Mouse (Mus musculus): ENCODE data around the gene Otog. TPM values are rescaled to one million over a fixed set of nuclear protein-coding genes. Genes with fewer than 3 reads are reported as not detected.

Gene Otog
- polyA plus RNA-seq, 1 experiment, result 10.2 TPM

GRCm38 (mm10) chr7:46204775-46205174, 36.0 kb upstream of the Otog start:
- H3ac ChIP-seq (ENCODE audit: control insufficient read depth, insufficient read length), result no peak overlapping the region
- TF ChIP-seq MYOD1 (IDR thresholded peaks at IDR 0.05; ENCODE audit: control insufficient read depth in 1 of 3, insufficient read length in 2 of 3, low read depth in 2 of 3) (no peak), POLR2A (IDR thresholded peaks at IDR 0.05; ENCODE audit: insufficient read length, low read depth) (no peak), E2F4 (IDR thresholded peaks at IDR 0.05; ENCODE audit: insufficient read depth) (no peak), TCF12 (IDR thresholded peaks at IDR 0.05; ENCODE audit: insufficient read depth, poor library complexity, severe bottlenecking) (no peak), CEBPB (IDR thresholded peaks at IDR 0.05; ENCODE audit: insufficient read depth, poor library complexity, severe bottlenecking) (no peak), SRF (IDR thresholded peaks at IDR 0.05; ENCODE audit: control insufficient read depth, insufficient read length, low read depth) (no peak), REST (IDR thresholded peaks at IDR 0.05; ENCODE audit: insufficient read depth, insufficient read length) (no peak), MYOG (IDR thresholded peaks at IDR 0.05; ENCODE audit: control insufficient read depth in 1 of 3, insufficient read depth in 1 of 3, insufficient read length in 2 of 3, low read depth in 2 of 3) (no peak), POLR2AphosphoS2 (IDR thresholded peaks at IDR 0.05; ENCODE audit: insufficient read length, low read depth) (no peak), USF1 (IDR thresholded peaks at IDR 0.05; ENCODE audit: low read depth) (no peak), MAX (IDR thresholded peaks at IDR 0.05; ENCODE audit: low read depth) (no peak)
- peaks cover 53% of the 10 kb centered on the region for H3K27me3 ChIP-seq (ENCODE audit: control insufficient read depth, insufficient read depth, insufficient read length)
- no peaks in the 10 kb centered on the region for H3K79me2 ChIP-seq (ENCODE audit: control insufficient read depth, insufficient read depth)
- H3K4me2 ChIP-seq (ENCODE audit: low read depth), result no peak overlapping the region
- no peak overlapping the region for H3K4me3 ChIP-seq
- H3K36me3 ChIP-seq (ENCODE audit: control insufficient read depth, insufficient read depth), result no peaks in the 10 kb centered on the region

GRCm38 (mm10) chr7:46208131-46208530, 32.7 kb upstream of the Otog start:
- H3K4me3 ChIP-seq, result no peak overlapping the region
- H3K27me3 ChIP-seq (ENCODE audit: control insufficient read depth, insufficient read depth, insufficient read length), result peaks cover 67% of the 10 kb centered on the region
- no peak for TF ChIP-seq MYOG (IDR thresholded peaks at IDR 0.05; ENCODE audit: control insufficient read depth in 1 of 3, insufficient read depth in 1 of 3, insufficient read length in 2 of 3, low read depth in 2 of 3)
- no peak for TF ChIP-seq CEBPB (IDR thresholded peaks at IDR 0.05; ENCODE audit: insufficient read depth, poor library complexity, severe bottlenecking)
- TF ChIP-seq E2F4 (IDR thresholded peaks at IDR 0.05; ENCODE audit: insufficient read depth), result no peak
- no peak for TF ChIP-seq REST (IDR thresholded peaks at IDR 0.05; ENCODE audit: insufficient read depth, insufficient read length)
- TF ChIP-seq POLR2A (IDR thresholded peaks at IDR 0.05; ENCODE audit: insufficient read length, low read depth), result no peak
- no peak for TF ChIP-seq TCF12 (IDR thresholded peaks at IDR 0.05; ENCODE audit: insufficient read depth, poor library complexity, severe bottlenecking)
- no peak for TF ChIP-seq MYOD1 (IDR thresholded peaks at IDR 0.05; ENCODE audit: control insufficient read depth in 1 of 3, insufficient read length in 2 of 3, low read depth in 2 of 3)
- no peak for TF ChIP-seq TCF3 (IDR thresholded peaks at IDR 0.05; ENCODE audit: insufficient read length, low read depth)
- no peak for TF ChIP-seq SRF (IDR thresholded peaks at IDR 0.05; ENCODE audit: control insufficient read depth, insufficient read length, low read depth)
- no peak for TF ChIP-seq USF1 (IDR thresholded peaks at IDR 0.05; ENCODE audit: low read depth)
- no peak for TF ChIP-seq MAX (IDR thresholded peaks at IDR 0.05; ENCODE audit: low read depth)
- no peak for TF ChIP-seq POLR2AphosphoS2 (IDR thresholded peaks at IDR 0.05; ENCODE audit: insufficient read length, low read depth)
- no peaks in the 10 kb centered on the region for H3K36me3 ChIP-seq (ENCODE audit: control insufficient read depth, insufficient read depth)
- no peaks in the 10 kb centered on the region for H3K79me2 ChIP-seq (ENCODE audit: control insufficient read depth, insufficient read depth)
- H3ac ChIP-seq (ENCODE audit: control insufficient read depth, insufficient read length), result no peak overlapping the region
- no peak overlapping the region for H3K4me2 ChIP-seq (ENCODE audit: low read depth)

GRCm38 (mm10) chr7:46210276-46210675, 30.5 kb upstream of the Otog start:
- Histone ChIP-seq H3K4me2 (ENCODE audit: low read depth) (no peak overlapping the region), H3K36me3 (ENCODE audit: control insufficient read depth, insufficient read depth) (no peaks in the 10 kb centered on the region), H3K27me3 (ENCODE audit: control insufficient read depth, insufficient read depth, insufficient read length) (peaks cover 76% of the 10 kb centered on the region), H3K4me3 (no peak overlapping the region), H3K79me2 (ENCODE audit: control insufficient read depth, insufficient read depth) (no peaks in the 10 kb centered on the region), H3ac (ENCODE audit: control insufficient read depth, insufficient read length) (no peak overlapping the region)
- TF ChIP-seq CEBPB (IDR thresholded peaks at IDR 0.05; ENCODE audit: insufficient read depth, poor library complexity, severe bottlenecking), result no peak
- TF ChIP-seq E2F4 (IDR thresholded peaks at IDR 0.05; ENCODE audit: insufficient read depth), result no peak
- TF ChIP-seq USF1 (IDR thresholded peaks at IDR 0.05; ENCODE audit: low read depth), result no peak
- no peak for TF ChIP-seq MAX (IDR thresholded peaks at IDR 0.05; ENCODE audit: low read depth)
- no peak for TF ChIP-seq POLR2A (IDR thresholded peaks at IDR 0.05; ENCODE audit: insufficient read length, low read depth)
- no peak for TF ChIP-seq TCF12 (IDR thresholded peaks at IDR 0.05; ENCODE audit: insufficient read depth, poor library complexity, severe bottlenecking)
- TF ChIP-seq SRF (IDR thresholded peaks at IDR 0.05; ENCODE audit: control insufficient read depth, insufficient read length, low read depth), result no peak
- TF ChIP-seq MYOG (IDR thresholded peaks at IDR 0.05; ENCODE audit: control insufficient read depth in 1 of 3, insufficient read depth in 1 of 3, insufficient read length in 2 of 3, low read depth in 2 of 3), result no peak
- TF ChIP-seq POLR2AphosphoS2 (IDR thresholded peaks at IDR 0.05; ENCODE audit: insufficient read length, low read depth), result no peak
- no peak for TF ChIP-seq TCF3 (IDR thresholded peaks at IDR 0.05; ENCODE audit: insufficient read length, low read depth)
- no peak for TF ChIP-seq MYOD1 (IDR thresholded peaks at IDR 0.05; ENCODE audit: control insufficient read depth in 1 of 3, insufficient read length in 2 of 3, low read depth in 2 of 3)
- TF ChIP-seq REST (IDR thresholded peaks at IDR 0.05; ENCODE audit: insufficient read depth, insufficient read length), result no peak

- H3K27me3 ChIP-seq (ENCODE audit: control insufficient read depth, insufficient read depth, insufficient read length), result peaks cover 68% of the 10 kb centered on the region
Observed at GRCm38 (mm10) chr7:46216481-46216880, 24.3 kb upstream of the Otog start.

DNA sequence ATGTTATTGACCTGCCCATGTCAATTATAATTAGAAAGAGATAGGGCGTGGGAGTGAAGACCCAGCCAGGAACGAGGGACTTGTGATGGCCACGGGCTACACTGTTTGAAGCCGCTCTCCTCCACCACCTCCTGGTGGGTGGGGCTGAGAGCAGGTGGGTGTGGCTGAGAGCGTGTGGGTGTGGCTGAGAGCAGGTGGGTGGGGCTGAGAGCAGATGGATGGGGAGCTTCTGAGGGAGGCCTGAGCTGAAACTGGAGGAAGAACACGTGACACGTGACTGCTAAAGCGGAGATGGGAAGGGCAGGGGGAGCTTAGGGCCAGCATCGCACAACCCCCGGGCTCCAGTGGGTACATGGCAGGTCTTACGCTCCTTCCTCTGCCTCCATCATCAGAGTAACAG, 22.4 kb upstream of the Otog start:
- H3K79me2 ChIP-seq (ENCODE audit: control insufficient read depth, insufficient read depth), result no peaks in the 10 kb centered on the region
- no peaks in the 10 kb centered on the region for H3K36me3 ChIP-seq (ENCODE audit: control insufficient read depth, insufficient read depth)
- no peak overlapping the region for H3K4me2 ChIP-seq (ENCODE audit: low read depth)
- no peak overlapping the region for H3ac ChIP-seq (ENCODE audit: control insufficient read depth, insufficient read length)
- H3K4me3 ChIP-seq, result no peak overlapping the region
- TF ChIP-seq USF1 (IDR thresholded peaks at IDR 0.05; ENCODE audit: low read depth) (no peak), E2F4 (IDR thresholded peaks at IDR 0.05; ENCODE audit: insufficient read depth) (no peak), POLR2A (IDR thresholded peaks at IDR 0.05; ENCODE audit: insufficient read length, low read depth) (no peak), MAX (IDR thresholded peaks at IDR 0.05; ENCODE audit: low read depth) (no peak), REST (IDR thresholded peaks at IDR 0.05; ENCODE audit: insufficient read depth, insufficient read length) (no peak), TCF12 (IDR thresholded peaks at IDR 0.05; ENCODE audit: insufficient read depth, poor library complexity, severe bottlenecking) (no peak), SRF (IDR thresholded peaks at IDR 0.05; ENCODE audit: control insufficient read depth, insufficient read length, low read depth) (no peak), MYOG (IDR thresholded peaks at IDR 0.05; ENCODE audit: control insufficient read depth in 1 of 3, insufficient read depth in 1 of 3, insufficient read length in 2 of 3, low read depth in 2 of 3) (no peak), CEBPB (IDR thresholded peaks at IDR 0.05; ENCODE audit: insufficient read depth, poor library complexity, severe bottlenecking) (no peak)
- peaks cover 59% of the 10 kb centered on the region for H3K27me3 ChIP-seq (ENCODE audit: control insufficient read depth, insufficient read depth, insufficient read length)

More at GRCm38 (mm10) chr7:46216481-46216880, 24.3 kb upstream of the Otog start:
- Histone ChIP-seq H3K79me2 (ENCODE audit: control insufficient read depth, insufficient read depth) (no peaks in the 10 kb centered on the region), H3K36me3 (ENCODE audit: control insufficient read depth, insufficient read depth) (no peaks in the 10 kb centered on the region), H3K4me2 (ENCODE audit: low read depth) (no peak overlapping the region), H3ac (ENCODE audit: control insufficient read depth, insufficient read length) (no peak overlapping the region), H3K4me3 (no peak overlapping the region)
- TF ChIP-seq CEBPB (IDR thresholded peaks at IDR 0.05; ENCODE audit: insufficient read depth, poor library complexity, severe bottlenecking), result no peak

Measured in myocyte (in vitro differentiated cells).